Mouse (Mus musculus): ENCODE measurements around the gene Akr1cl.
"Not testable (repeated sequence)": the region's sequence is repeated elsewhere in the genome, so short reads cannot be mapped to it uniquely, and the experiment has no call there.

The Akr1cl gene

DNA sequence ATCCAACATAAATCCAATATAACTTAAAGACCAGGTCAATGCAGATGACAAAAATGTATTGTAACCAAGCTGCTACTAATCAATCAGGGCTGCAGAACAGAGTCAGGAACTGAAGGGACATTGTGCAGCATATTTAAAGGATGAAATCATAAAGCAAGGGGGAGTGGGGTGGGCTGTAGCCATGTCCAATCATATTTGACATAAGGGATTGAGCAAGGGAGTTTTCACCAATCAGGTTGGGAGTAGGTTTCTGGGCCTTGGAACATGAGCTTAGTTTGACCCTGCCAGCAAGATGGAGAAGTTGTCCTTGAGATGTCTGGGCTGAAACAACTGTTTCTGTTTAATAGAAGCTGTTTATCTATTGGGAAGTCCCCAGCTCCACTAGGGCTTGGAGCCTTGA lies at the start of gene Akr1cl:
TSS of gene Akr1cl (minus strand) at position 119 of the 400 bp plus-strand sequence.
- DNase-seq (ENCODE audit: low read depth): no peak

GRCm38 (mm10) chr1:65082188-65082587 lies 49.6 kb upstream of the Akr1cl start, which contains the start of gene Crygb:
TSS of gene Crygb (minus strand) at chr1:65082288.
- no peak for DNase-seq (ENCODE audit: low read depth)

GRCm38 (mm10) chr1:65075607-65076006 lies 43.0 kb upstream of the Akr1cl start:
- peak; percentile 52 for DNase-seq (ENCODE audit: low read depth)

GRCm38 (mm10) chr1:65073589-65073988 lies 41.0 kb upstream of the Akr1cl start, which contains the start of gene Crygc:
TSS of gene Crygc (minus strand) at chr1:65073689.
- DNase-seq (ENCODE audit: low read depth): no peak

GRCm38 (mm10) chr1:65067842-65068241 lies 35.3 kb upstream of the Akr1cl start:
- no peak for DNase-seq (ENCODE audit: low read depth)

DNA sequence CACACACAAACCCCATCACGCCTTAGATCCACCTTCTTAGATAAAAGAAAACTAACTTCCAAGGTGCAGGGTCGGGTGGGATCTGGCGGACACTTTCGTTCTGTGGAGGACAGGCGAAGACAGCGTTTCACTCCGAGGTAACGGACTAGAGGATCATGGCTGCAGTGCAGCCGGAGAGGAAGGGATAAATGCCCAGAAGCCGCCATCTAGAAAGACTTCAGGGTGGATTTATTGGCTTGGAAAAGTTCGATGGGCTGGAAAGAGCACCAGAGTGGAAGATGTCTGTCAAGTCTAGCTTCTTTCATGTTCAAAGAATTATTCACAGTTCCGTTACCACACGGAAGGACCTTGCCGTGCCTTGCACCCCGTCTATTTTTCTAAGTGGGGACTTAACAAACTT lies 31.6 kb upstream of the Akr1cl start:
- DNase-seq (ENCODE audit: low read depth): peak; percentile 17

- DNase-seq (ENCODE audit: low read depth): no peak
Measured at GRCm38 (mm10) chr1:65063352-65063751, 30.8 kb upstream of the Akr1cl start, which contains the start of gene Crygd. TSS of gene Crygd (minus strand) at chr1:65063452.

DNA sequence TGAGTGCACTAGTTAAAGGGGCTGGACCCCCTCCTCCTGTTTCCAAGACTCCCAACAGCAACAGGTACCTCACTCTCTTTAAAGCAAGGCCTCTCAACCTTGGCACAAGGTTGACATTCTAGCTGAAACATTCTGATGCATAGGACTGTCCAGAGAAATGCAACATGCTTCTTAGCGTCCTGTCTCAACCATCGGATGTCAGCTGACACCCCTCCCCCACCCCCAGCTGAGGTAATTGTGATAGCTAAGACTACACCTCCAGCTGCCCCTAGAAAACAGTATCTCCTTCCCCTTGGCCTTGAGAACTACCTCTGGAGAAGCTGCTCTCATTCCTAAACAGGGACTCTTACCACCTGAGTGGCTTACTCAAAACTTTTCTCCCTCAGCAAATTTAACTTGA lies 19.6 kb upstream of the Akr1cl start:
- DNase-seq (ENCODE audit: low read depth): no peak

DNA sequence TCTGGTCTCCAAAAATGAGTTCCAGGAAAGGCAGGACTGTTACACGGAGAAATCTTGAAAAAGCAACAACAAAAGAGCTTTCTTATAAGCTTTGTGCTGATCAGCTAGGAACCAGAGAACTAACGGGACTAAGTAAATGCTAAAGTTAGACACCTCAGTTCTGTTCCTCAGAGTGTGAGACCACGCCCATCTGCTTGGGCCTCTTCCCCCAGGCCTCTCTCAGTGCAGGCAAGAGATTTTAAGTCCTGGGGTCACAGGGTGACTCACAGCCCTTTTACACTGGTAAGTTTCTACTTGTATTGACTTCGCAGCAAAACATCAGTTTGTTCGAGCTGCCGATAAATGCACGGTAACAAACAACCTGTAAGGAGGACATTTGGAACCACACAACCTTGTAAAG lies 19.1 kb upstream of the Akr1cl start:
- DNase-seq (ENCODE audit: low read depth): peak; percentile 30

GRCm38 (mm10) chr1:65050952-65051351 lies 18.4 kb upstream of the Akr1cl start, which contains the start of gene Cryge:
TSS of gene Cryge (minus strand) at chr1:65051149.
- DNase-seq (ENCODE audit: low read depth): not testable (repeated sequence)

DNA sequence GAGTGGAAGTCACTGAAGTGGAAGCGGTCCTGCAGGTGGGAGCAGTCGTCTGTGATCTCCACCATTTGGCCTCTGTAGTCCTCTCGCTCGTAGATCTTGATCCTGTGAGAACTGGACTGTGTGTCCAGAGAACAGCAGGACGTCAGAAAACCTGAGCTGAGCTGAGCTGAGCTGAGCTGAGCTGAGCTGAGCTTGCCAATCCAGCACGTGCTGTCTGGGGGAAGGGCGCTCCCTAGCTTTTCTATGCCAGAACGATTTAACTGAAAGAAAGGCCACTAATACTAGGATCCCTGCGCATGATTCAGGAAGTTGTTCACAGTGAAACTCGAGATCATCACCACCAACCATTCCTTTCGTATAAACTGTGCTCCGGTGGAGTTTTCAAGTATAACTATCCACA lies 16.2 kb upstream of the Akr1cl start:
- peak; percentile 77 for DNase-seq (ENCODE audit: low read depth)

GRCm38 (mm10) chr1:65046401-65047109 lies 14.0 kb upstream of the Akr1cl start:
- peak; percentile 76 for DNase-seq (ENCODE audit: low read depth)

GRCm38 (mm10) chr1:65043433-65043832 lies 10.9 kb upstream of the Akr1cl start:
- DNase-seq (ENCODE audit: low read depth): no peak

DNA sequence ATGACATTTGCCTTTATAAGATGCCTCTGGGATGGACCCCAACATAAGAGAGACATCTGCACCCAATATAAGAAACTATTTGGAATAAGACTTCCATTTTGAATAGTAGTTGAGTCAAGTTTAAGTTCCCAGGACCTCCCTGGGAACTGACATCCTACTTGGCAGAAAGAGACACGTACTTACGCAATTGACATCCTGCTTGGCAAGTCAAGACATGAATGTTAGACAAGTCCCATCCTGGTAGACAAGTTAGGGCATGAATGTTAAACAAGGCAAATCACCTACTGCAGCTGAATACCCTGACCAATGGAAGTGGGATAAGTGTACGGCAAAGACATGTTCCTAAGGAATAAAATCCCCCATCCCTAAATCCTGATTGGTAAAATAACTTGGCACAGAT lies 9.3 kb upstream of the Akr1cl start:
- DNase-seq (ENCODE audit: low read depth): peak; percentile 25

DNA sequence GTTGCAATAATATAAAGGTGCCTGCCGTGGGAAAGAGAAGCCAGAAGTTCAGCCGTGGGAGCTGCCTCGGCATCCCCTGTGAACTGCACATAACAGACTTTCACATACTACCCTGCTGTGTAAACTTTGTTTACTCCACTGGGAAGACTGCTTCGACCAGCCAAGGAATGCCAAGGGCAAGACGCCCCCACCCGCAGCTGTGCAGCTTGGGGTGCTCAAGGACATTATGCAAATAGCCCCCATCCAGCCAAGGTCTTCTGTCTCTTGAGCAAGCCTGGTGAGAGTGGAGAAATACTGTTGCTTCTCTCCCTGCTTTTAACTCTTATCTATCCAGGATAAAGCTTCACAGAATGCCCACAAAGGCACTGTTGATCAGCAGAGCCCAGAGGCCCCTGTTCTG lies 8.2 kb upstream of the Akr1cl start:
- no peak for DNase-seq (ENCODE audit: low read depth)

- no peak for DNase-seq (ENCODE audit: low read depth)
Measured at GRCm38 (mm10) chr1:65039679-65040078, 7.1 kb upstream of the Akr1cl start.

DNA sequence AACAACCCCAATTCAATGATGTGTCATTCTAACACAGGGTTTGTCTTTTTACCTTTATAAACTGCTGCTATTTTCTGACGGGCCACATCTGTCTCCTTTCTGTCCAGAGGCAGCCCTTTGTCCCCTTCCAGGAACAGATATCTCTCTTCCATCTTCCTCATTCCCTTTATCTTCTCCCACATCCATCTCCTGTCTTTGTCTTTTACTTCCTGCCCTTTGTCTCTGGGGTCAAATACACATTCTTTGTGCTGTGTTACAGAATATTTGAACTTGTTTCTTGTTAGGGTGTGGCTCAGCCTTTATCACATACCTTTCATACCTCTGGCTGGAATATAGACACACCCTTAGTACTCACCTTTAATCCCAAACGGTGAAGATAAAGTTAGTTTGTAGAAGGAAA lies 5.0 kb upstream of the Akr1cl start:
- DNase-seq (ENCODE audit: low read depth): no peak

GRCm38 (mm10) chr1:65035513-65035912 lies 3.0 kb upstream of the Akr1cl start:
- DNase-seq (ENCODE audit: low read depth): no peak

GRCm38 (mm10) chr1:65028206-65028605 lies 4.4 kb downstream of the Akr1cl start:
- no peak for DNase-seq (ENCODE audit: low read depth)

DNA sequence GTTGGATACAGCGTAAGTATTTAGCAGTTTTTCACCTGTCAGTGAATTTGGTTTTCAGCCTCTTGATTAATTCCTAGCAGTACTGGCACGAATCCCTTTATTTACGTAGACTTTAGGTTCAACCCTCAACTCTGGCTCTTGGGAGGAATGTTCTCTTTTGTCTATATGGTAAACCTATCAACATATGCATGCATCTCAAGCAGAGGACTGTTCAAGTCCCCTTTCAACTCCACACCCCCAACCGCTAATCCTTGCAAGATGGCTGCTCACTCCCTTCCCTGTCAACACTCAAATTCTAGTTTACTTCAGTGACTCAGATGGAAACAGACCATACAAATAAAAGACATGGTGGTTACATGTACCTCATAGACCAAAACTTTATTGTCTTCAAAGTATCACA lies 19.8 kb downstream of the Akr1cl start:
- no peak for DNase-seq (ENCODE audit: low read depth)

- DNase-seq (ENCODE audit: low read depth): peak; percentile 93
Measured at GRCm38 (mm10) chr1:65010153-65010552, 22.4 kb downstream of the Akr1cl start.

GRCm38 (mm10) chr1:65005575-65005974 lies 27.0 kb downstream of the Akr1cl start:
- no peak for DNase-seq (ENCODE audit: low read depth)

DNA sequence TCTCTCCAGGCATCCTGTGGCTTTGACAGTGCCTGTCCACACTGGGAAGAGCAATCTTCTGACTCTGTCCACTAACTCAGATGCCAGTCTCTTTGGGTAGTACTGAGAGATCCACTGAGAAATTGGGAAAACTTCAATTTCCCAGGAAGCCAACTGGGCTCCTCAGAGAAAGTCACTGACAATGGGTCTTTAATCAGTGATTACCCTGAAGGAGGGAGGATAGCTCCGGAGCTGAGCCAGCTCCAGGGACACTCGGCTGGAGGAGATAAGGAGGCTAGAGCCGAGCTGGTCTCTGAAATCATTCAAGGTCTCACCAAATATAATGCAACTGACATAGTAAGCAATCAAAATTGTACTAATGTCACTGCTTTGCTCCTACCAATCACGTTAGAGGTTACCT lies 28.0 kb downstream of the Akr1cl start:
- DNase-seq (ENCODE audit: low read depth): no peak

DNA sequence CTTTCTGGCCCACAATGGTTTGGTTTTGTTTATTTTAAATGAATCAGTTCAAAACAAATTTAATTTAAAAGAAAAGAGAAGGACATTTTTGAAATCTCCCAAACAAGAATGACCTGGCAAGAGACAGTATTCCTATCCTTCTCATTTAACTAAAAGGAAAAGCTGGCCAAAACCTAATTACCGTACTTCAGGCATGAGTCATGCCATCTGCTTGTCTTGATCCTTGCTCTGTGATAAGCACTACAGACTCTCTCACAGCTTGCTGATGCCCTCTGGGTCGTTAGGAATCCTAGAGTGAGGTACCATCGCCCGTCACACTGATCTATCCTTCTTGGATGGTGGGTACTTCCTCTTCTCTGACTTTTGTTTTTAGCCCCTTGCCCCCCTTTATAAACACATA lies 39.4 kb downstream of the Akr1cl start:
- DNase-seq (ENCODE audit: low read depth): peak; percentile 56

Measured in NIH3T3 (cell line).